Mouse (Mus musculus) MEL (cell line): ENCODE data around the gene Ccdc96.
A peak's percentile ranks its signal among the peaks of the same experiment; 100 is the strongest.

Experiments used
- CTCF ChIP-seq, 3 experiments: IDR thresholded peaks in 2 of 3; conservative IDR thresholded peaks in 1 of 3; 2 replicates each; pipeline ENCODE4 v1.5.1; 2011 to 2012; ENCODE audit warnings: low read length in 3 of 3, low read depth in 2 of 3, mild to moderate bottlenecking in 2 of 3, improper control_type of control experiment in 1 of 3, inconsistent platforms in 1 of 3, mixed read lengths in 1 of 3, moderate library complexity in 1 of 3; ENCODE audit not compliant: control insufficient read depth in 1 of 3, insufficient read depth in 1 of 3, poor library complexity in 1 of 3, severe bottlenecking in 1 of 3
- E2F4 ChIP-seq: IDR thresholded peaks from 2 replicates; pipeline ENCODE4 v1.6.1; 2011; ENCODE audit warnings: low read depth, low read length, improper control_type of control experiment, borderline replicate concordance
- ELF1 ChIP-seq: IDR thresholded peaks from 2 replicates; pipeline ENCODE4 v1.6.1; 2014; ENCODE audit warnings: low read depth, mild to moderate bottlenecking, inconsistent platforms, low read length, improper control_type of control experiment, moderate library complexity
- EP300 ChIP-seq, 2 experiments: IDR thresholded peaks; 2 replicates each; pipeline ENCODE4 v1.6.1; 2011; ENCODE audit warnings: improper control_type of control experiment in 2 of 2, low read length in 2 of 2, low read depth in 1 of 2, mild to moderate bottlenecking in 1 of 2
- MEF2A ChIP-seq: IDR thresholded peaks from 2 replicates; pipeline ENCODE4 v1.6.1; 2014; ENCODE audit warnings: low read depth, mild to moderate bottlenecking, inconsistent platforms, low read length, improper control_type of control experiment; ENCODE audit not compliant: poor library complexity, insufficient replicate concordance, severe bottlenecking; ENCODE audit errors: extremely low read depth
- POLR2A ChIP-seq, 2 experiments: IDR thresholded peaks; 2 replicates each; pipeline ENCODE4 v1.6.1; 2011 to 2012; ENCODE audit warnings: low read length in 2 of 2, mild to moderate bottlenecking in 2 of 2, control low read depth in 1 of 2, improper control_type of control experiment in 1 of 2, low read depth in 1 of 2, moderate library complexity in 1 of 2; ENCODE audit not compliant: control insufficient read depth in 1 of 2, insufficient read depth in 1 of 2, poor library complexity in 1 of 2
- SIN3A ChIP-seq: IDR thresholded peaks from 2 replicates; pipeline ENCODE4 v1.6.1; 2012; ENCODE audit warnings: low read length, improper control_type of control experiment, inconsistent platforms
- TBP ChIP-seq: IDR thresholded peaks from 2 replicates; pipeline ENCODE4 v1.8.0; 2011; ENCODE audit warnings: low read depth, low read length, improper control_type of control experiment
- USF2 ChIP-seq, 2 experiments: IDR thresholded peaks; 2 replicates each; pipeline ENCODE4 v1.6.1; 2011 to 2012; ENCODE audit warnings: improper control_type of control experiment in 2 of 2, low read length in 2 of 2, borderline replicate concordance in 1 of 2, inconsistent platforms in 1 of 2, low read depth in 1 of 2, mild to moderate bottlenecking in 1 of 2; ENCODE audit not compliant: insufficient read depth in 1 of 2

- TF ChIP-seq E2F4 (no peak), CTCF (IDR thresholded peaks at IDR 0.05 in 2 of 3, conservative IDR thresholded peaks at IDR 0.05 in 1 of 3; ENCODE audit: control insufficient read depth in 1 of 3, insufficient read depth in 1 of 3, low read depth in 2 of 3, low read length in 3 of 3, poor library complexity in 1 of 3, severe bottlenecking in 1 of 3) (peak in 1 of 3 experiments; percentile 35; a peak in 2 of 6 replicates), ELF1 (no peak), POLR2A (IDR thresholded peaks at IDR 0.05; ENCODE audit: control insufficient read depth in 1 of 2, insufficient read depth in 1 of 2, low read depth in 1 of 2, low read length in 2 of 2, poor library complexity in 1 of 2) (no peak), USF2 (IDR thresholded peaks at IDR 0.05; ENCODE audit: borderline replicate concordance in 1 of 2, insufficient read depth in 1 of 2, low read depth in 1 of 2, low read length in 2 of 2) (no peak), EP300 (IDR thresholded peaks at IDR 0.05; ENCODE audit: low read depth in 1 of 2, low read length in 2 of 2) (no peak), SIN3A (no peak), MEF2A (no peak), TBP (no peak)
Measured at GRCm38 (mm10) chr5:36526274-36526673, 41.9 kb downstream of the Ccdc96 start.
